Comparison of ENCODE assay signal across 24 mouse cellular contexts in the genomic region with DNA sequence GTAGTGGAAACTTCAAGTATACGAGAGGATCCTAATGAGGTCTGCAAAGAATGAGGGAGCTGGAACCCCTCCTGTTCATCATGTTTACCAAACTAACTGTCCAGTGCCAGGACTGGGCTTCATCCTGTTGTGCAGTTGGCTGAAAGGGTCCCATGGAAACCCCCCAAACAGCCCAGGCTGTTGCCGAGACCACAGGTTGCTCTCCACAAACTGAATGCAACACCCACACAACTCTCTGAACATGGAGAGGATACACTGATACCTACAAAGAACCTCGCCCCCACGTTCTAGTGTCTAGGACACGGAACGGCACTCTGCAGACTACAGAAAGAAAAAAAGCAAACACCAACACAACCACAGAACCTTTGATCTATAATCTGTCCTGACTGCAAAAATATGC. TPM values are rescaled to one million over a fixed set of nuclear protein-coding genes. Genes with fewer than 3 reads are reported as not detected.
A peak's percentile ranks its signal among the peaks of the same experiment; 100 is the strongest.
DNase-seq lines count a peak whose midpoint lies in the region; TF ChIP-seq lines count a peak whose summit lies in the region.
"Had no signal": no experiment of that assay in that cellular context is flagged by ENCODE, and none has a peak within 500 bp of the region (broad histone marks: within the 10 kb centered on the region; RNA-seq: fewer than 3 reads in every experiment).

No protein-coding gene starts in this region.

- H3K36me3 ChIP-seq in thymus, adult 2 months (ENCODE audit: control insufficient read depth, insufficient read depth, low read length) = no peaks in the 10 kb centered on the region
- H3K36me3 ChIP-seq: heart, embryonic 12.5 days; intestine, embryonic 15.5 days; limb, embryonic 13.5 days had no signal

- H3K27ac ChIP-seq in layer of hippocampus, adult 2 months = peak overlapping the region; percentile 74
- H3K27ac ChIP-seq in thymus, adult 2 months (ENCODE audit: control insufficient read depth, insufficient read depth, low read length) = peak overlapping the region; percentile 52
- H3K27ac ChIP-seq: intestine, embryonic 15.5 days; limb, embryonic 13.5 days; liver, embryonic 14.5 days had no signal

- TF ChIP-seq CTCF in layer of hippocampus, adult 2 months (conservative IDR thresholded peaks at IDR 0.05) = no peak
- no peak for TF ChIP-seq CTCF in thymus, adult 2 months (IDR thresholded peaks at IDR 0.05; ENCODE audit: borderline replicate concordance, control insufficient read depth, extremely low read depth, insufficient read depth, low read length, poor library complexity)

- H3K4me3 ChIP-seq in layer of hippocampus, adult 2 months = no peak overlapping the region
- H3K4me3 ChIP-seq in thymus, adult 2 months (ENCODE audit: control insufficient read depth, insufficient read depth, low read length) = no peak overlapping the region
- H3K4me3 ChIP-seq: heart, embryonic 12.5 days; intestine, embryonic 15.5 days; limb, embryonic 13.5 days had no signal

- H3K4me1 ChIP-seq in thymus, adult 2 months (replicated peaks; ENCODE audit: control insufficient read depth, insufficient read depth, low read length) = peaks cover 51% of the 10 kb centered on the region
- H3K4me1 ChIP-seq: intestine, embryonic 15.5 days had no signal

- peak; percentile 45 to 47 for DNase-seq in cerebellum, postnatal 10 days
- DNase-seq in cerebellum, postnatal 25 days = no peak
- DNase-seq in layer of hippocampus, adult 2 months (ENCODE audit: low spot score in 2 of 2) = no peak
- DNase-seq in layer of hippocampus, postnatal 36 days = no peak
- DNase-seq in thymus, adult 2 months = peak; percentile 60
- DNase-seq in thymus, postnatal 10 days (ENCODE audit: low spot score in 2 of 2) = no peak
- DNase-seq in thymus, postnatal 4 days = peak; percentile 58
- DNase-seq in right cerebral cortex, adult 18-20 months = no peak
- DNase-seq: adrenal gland, postnatal 14 days; cerebellum, adult 18-20 months; heart, postnatal 36 days; midbrain, embryonic 14.5 days; right cerebral cortex, postnatal 25 days had no signal

- WGBS in thymus, adult 2 months = 15% methylated on average over 6 of the region's 6 CpGs

- no peaks in the 10 kb centered on the region for H3K27me3 ChIP-seq in thymus, adult 2 months (ENCODE audit: control insufficient read depth, insufficient read depth, low read length)
- H3K27me3 ChIP-seq: intestine, embryonic 15.5 days; limb, embryonic 13.5 days had no signal

- TF ChIP-seq POLR2A in thymus, adult 2 months (IDR thresholded peaks at IDR 0.05; ENCODE audit: control insufficient read depth, extremely low read depth, insufficient read depth, low read length, poor library complexity) = no peak

RNA-seq across cellular contexts. Expression of a gene that starts 10.9 kb away (rescaled TPM):
- not detected for total RNA-seq in layer of hippocampus, adult 2 months (2021)
- total RNA-seq in layer of hippocampus, postnatal 36 days (2021) = not detected
- polyA plus RNA-seq in thymus, adult 2 months (2012; rRNA removed) = not detected in 2 replicates
- total RNA-seq: adrenal gland, postnatal 14 days; gastrocnemius, adult 18-20 months; heart, postnatal 36 days; layer of hippocampus, adult 18-20 months; megakaryocyte, adult 5-6 weeks had no signal
- polyA plus RNA-seq: embryonic facial prominence, embryonic 14.5 days; gonadal fat pad, adult 2 months; heart, embryonic 12.5 days; intestine, embryonic 15.5 days; kidney, embryonic 16.5 days; limb, embryonic 13.5 days; liver, embryonic 14.5 days; lung, embryonic 16.5 days; midbrain, embryonic 14.5 days had no signal

Comparison
In these comparisons a context has a peak if more than half of its experiments do, and no peak if none do; other contexts are left out.
1. DNase-seq: peak in cerebellum, postnatal 10 days (2 of 2), thymus, adult 2 months (single experiment) and thymus, postnatal 4 days (single experiment); none in cerebellum, postnatal 25 days (0 of 2), layer of hippocampus, adult 2 months (0 of 2), layer of hippocampus, postnatal 36 days (0 of 2), thymus, postnatal 10 days (0 of 2) and right cerebral cortex, adult 18-20 months (single experiment).